7 mouse cellular contexts compared by ENCODE assay signal in the genomic region with DNA sequence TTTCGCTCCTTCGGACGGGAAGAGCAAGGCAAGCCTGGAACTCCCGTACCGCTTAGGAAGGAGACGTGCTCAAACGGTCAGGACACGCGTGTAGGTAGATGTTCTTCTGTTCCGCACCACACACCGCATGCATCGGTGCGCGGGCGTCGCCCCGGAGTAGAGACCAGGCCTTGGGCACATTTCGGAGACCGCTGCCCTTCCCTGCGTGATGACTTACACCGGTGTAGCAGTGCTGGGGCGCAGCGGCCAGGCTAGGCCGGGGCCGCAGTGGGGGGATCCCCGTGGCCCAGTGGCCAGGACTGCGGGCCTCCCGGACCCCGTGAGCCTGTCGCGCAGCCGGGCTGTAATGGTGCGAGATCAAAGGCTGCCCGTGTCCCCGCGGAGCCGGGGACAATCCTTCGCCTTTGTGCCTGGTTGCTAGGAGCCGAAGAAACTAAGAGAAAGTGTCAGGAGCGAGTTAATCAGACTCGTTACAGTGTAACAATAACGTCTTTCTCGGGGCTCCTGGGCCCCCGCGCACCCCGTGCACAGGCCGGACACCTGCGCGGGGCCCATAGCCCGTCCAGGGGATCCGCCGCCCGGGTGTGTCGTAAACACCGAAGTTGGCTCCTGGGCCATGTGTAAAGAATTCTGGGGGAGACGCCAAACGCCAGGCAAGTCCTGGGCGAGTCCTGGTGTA. TPM values are rescaled to one million over a fixed set of nuclear protein-coding genes. Genes with fewer than 3 reads are reported as not detected.
DNase-seq lines count a peak whose midpoint lies in the region; ATAC-seq and TF ChIP-seq lines count a peak whose summit lies in the region.

No protein-coding gene starts in this region.

- peaks cover 4% of the 10 kb centered on the region; the same call in 1 of the 2 replicates for H3K4me1 ChIP-seq in thymus, adult 2 months (replicated peaks; ENCODE audit: control insufficient read depth, insufficient read depth, low read length)
- peaks cover 38% of the 10 kb centered on the region for H3K4me1 ChIP-seq in embryonic facial prominence, embryonic 10.5 days
- peaks cover 33% of the 10 kb centered on the region for H3K4me1 ChIP-seq in hindbrain, embryonic 12.5 days
- H3K4me1 ChIP-seq in neural tube, embryonic 14.5 days (ENCODE audit: control insufficient read depth, insufficient read depth, low read length) = peaks cover 12% of the 10 kb centered on the region; the same call in 1 of the 2 replicates

- intact Hi-C loops in left cerebral cortex, postnatal 4 days (cut with DNase I) = loop anchor here (10.0 kb wide), 1 partner anchor 48 kb away; a partner anchor contains a TSS

- no peaks in the 10 kb centered on the region for H3K36me3 ChIP-seq in thymus, adult 2 months (ENCODE audit: control insufficient read depth, insufficient read depth, low read length)
- no peaks in the 10 kb centered on the region for H3K36me3 ChIP-seq in embryonic facial prominence, embryonic 10.5 days (replicated peaks)
- no peaks in the 10 kb centered on the region for H3K36me3 ChIP-seq in hindbrain, embryonic 12.5 days
- H3K36me3 ChIP-seq in neural tube, embryonic 14.5 days (ENCODE audit: control insufficient read depth, insufficient read depth, low read length) = no peaks in the 10 kb centered on the region

- no peaks in the 10 kb centered on the region for H3K9me3 ChIP-seq in embryonic facial prominence, embryonic 10.5 days
- no peaks in the 10 kb centered on the region for H3K9me3 ChIP-seq in hindbrain, embryonic 12.5 days (replicated peaks)
- H3K9me3 ChIP-seq in neural tube, embryonic 14.5 days (ENCODE audit: control insufficient read depth, low read length) = no peaks in the 10 kb centered on the region

- no peak for TF ChIP-seq POLR2A in thymus, adult 2 months (IDR thresholded peaks at IDR 0.05; ENCODE audit: control insufficient read depth, extremely low read depth, insufficient read depth, low read length, poor library complexity)

- H3K27ac ChIP-seq in thymus, adult 2 months (ENCODE audit: control insufficient read depth, insufficient read depth, low read length) = no peak overlapping the region
- peak overlapping the region; percentile 72 for H3K27ac ChIP-seq in embryonic facial prominence, embryonic 10.5 days (replicated peaks)
- H3K27ac ChIP-seq in hindbrain, embryonic 12.5 days = peak overlapping the region; percentile 72
- no peak overlapping the region; the same call in 1 of the 2 replicates for H3K27ac ChIP-seq in neural tube, embryonic 14.5 days (ENCODE audit: low read depth, low read length)

- peak; percentile 79 for ATAC-seq in hindbrain, embryonic 12.5 days (ENCODE audit: low FRiP score)
- ATAC-seq in neural tube, embryonic 14.5 days (ENCODE audit: low read depth) = peak; percentile 52; the same call in 1 of the 2 replicates

- peak; percentile 11 for DNase-seq in thymus, postnatal 4 days
- no peak for DNase-seq in thymus, adult 2 months
- DNase-seq in embryonic facial prominence, embryonic 10.5 days (ENCODE audit: low spot score) = peak; percentile 68
- DNase-seq in left cerebral cortex, postnatal 4 days = peak; percentile 52
- DNase-seq in urinary bladder, postnatal 4 days (ENCODE audit: low spot score in 2 of 2) = no peak

- H3K27me3 ChIP-seq in thymus, adult 2 months (ENCODE audit: control insufficient read depth, insufficient read depth, low read length) = peaks cover 12% of the 10 kb centered on the region
- H3K27me3 ChIP-seq in embryonic facial prominence, embryonic 10.5 days (replicated peaks; ENCODE audit: low read depth, poor library complexity, severe bottlenecking) = peaks cover 100% of the 10 kb centered on the region
- peaks cover 70% of the 10 kb centered on the region for H3K27me3 ChIP-seq in hindbrain, embryonic 12.5 days
- H3K27me3 ChIP-seq in neural tube, embryonic 14.5 days (ENCODE audit: control insufficient read depth, insufficient read depth, low read length) = peaks cover 18% of the 10 kb centered on the region

- no peak for TF ChIP-seq CTCF in thymus, adult 2 months (IDR thresholded peaks at IDR 0.05; ENCODE audit: borderline replicate concordance, control insufficient read depth, extremely low read depth, insufficient read depth, low read length, poor library complexity)

- no peak overlapping the region for H3K4me3 ChIP-seq in thymus, adult 2 months (ENCODE audit: control insufficient read depth, insufficient read depth, low read length)
- H3K4me3 ChIP-seq in embryonic facial prominence, embryonic 10.5 days = peak overlapping the region; percentile 54
- peak overlapping the region; percentile 34 for H3K4me3 ChIP-seq in hindbrain, embryonic 12.5 days
- H3K4me3 ChIP-seq in neural tube, embryonic 14.5 days (ENCODE audit: low read depth, low read length) = peak overlapping the region; percentile 23

- WGBS in thymus, adult 2 months = 4% methylated on average over 58 of the region's 58 CpGs
- 1% methylated on average over 58 of the region's 58 CpGs for WGBS in embryonic facial prominence, embryonic 10.5 days
- under 1% methylated on average over 58 of the region's 58 CpGs for WGBS in hindbrain, embryonic 12.5 days
- WGBS in neural tube, embryonic 14.5 days = under 1% methylated on average over 58 of the region's 58 CpGs

- H3K4me2 ChIP-seq in hindbrain, embryonic 12.5 days (replicated peaks) = peak overlapping the region; percentile 73
- H3K4me2 ChIP-seq in neural tube, embryonic 14.5 days (ENCODE audit: low read depth, low read length) = peak overlapping the region; percentile 52

- H3K9ac ChIP-seq in hindbrain, embryonic 12.5 days = peak overlapping the region; percentile 63
- peak overlapping the region; percentile 32; the same call in 1 of the 2 replicates for H3K9ac ChIP-seq in neural tube, embryonic 14.5 days (replicated peaks; ENCODE audit: low read depth, low read length)

RNA-seq across cellular contexts. Expression of a gene that starts 44.2 kb away (rescaled TPM):
- not detected in 2 replicates for polyA plus RNA-seq in thymus, adult 2 months (2012; rRNA removed)
- polyA plus RNA-seq in embryonic facial prominence, embryonic 10.5 days (2016; fragmentation: Nextera tagmentation; extraction: Ambion mirVana) = 0.50 and 0.56 TPM in 2 replicates
- 2.8 and 4.0 TPM in 2 replicates for polyA plus RNA-seq in hindbrain, embryonic 12.5 days (2016; fragmentation: Nextera tagmentation; extraction: Ambion mirVana)
- under 1 TPM; 0.28 to 0.50 TPM for total RNA-seq in left cerebral cortex, postnatal 4 days (2021)
- 0.27 and 0.81 TPM in 2 replicates for polyA plus RNA-seq in neural tube, embryonic 14.5 days (2014; fragmentation: Nextera tagmentation; extraction: Ambion mirVana)

RNA-seq across cellular contexts. Expression of a gene that starts 58.8 kb away (rescaled TPM):
- polyA plus RNA-seq in thymus, adult 2 months (2012; rRNA removed) = not detected in 2 replicates
- 6.2 and 6.9 TPM in 2 replicates for polyA plus RNA-seq in embryonic facial prominence, embryonic 10.5 days (2016; fragmentation: Nextera tagmentation; extraction: Ambion mirVana)
- 18.1 and 25.0 TPM in 2 replicates for polyA plus RNA-seq in hindbrain, embryonic 12.5 days (2016; fragmentation: Nextera tagmentation; extraction: Ambion mirVana)
- 1 to 10 TPM; 3.9 to 5.1 TPM for total RNA-seq in left cerebral cortex, postnatal 4 days (2021)
- 7.8 and 7.9 TPM in 2 replicates for polyA plus RNA-seq in neural tube, embryonic 14.5 days (2014; fragmentation: Nextera tagmentation; extraction: Ambion mirVana)

Comparison
In these comparisons a context has a peak if more than half of its experiments do, and no peak if none do; other contexts are left out.
1. DNase-seq: peak in thymus, postnatal 4 days (single experiment), embryonic facial prominence, embryonic 10.5 days (single experiment) and left cerebral cortex, postnatal 4 days (single experiment); none in thymus, adult 2 months (single experiment) and urinary bladder, postnatal 4 days (0 of 2).
2. H3K27ac ChIP-seq: peak in embryonic facial prominence, embryonic 10.5 days (single experiment) and hindbrain, embryonic 12.5 days (single experiment); none in thymus, adult 2 months (single experiment) and neural tube, embryonic 14.5 days (single experiment).